Mouse (Mus musculus) bone marrow macrophage, adult 2 months (primary cell): ENCODE data around the gene Mroh2a.

Source experiments
- CTCF ChIP-seq: IDR thresholded peaks from 2 replicates; pipeline ENCODE4 v1.5.1; 2012; ENCODE audit warnings: low read depth, mild to moderate bottlenecking, low read length, moderate library complexity
- POLR2A ChIP-seq: IDR thresholded peaks from 2 replicates; pipeline ENCODE4 v1.6.1; 2012; ENCODE audit warnings: mild to moderate bottlenecking, low read depth, low read length, borderline replicate concordance

GRCm38 (mm10) chr1:88222216-88222615 lies 4.6 kb upstream of the Mroh2a start:
- TF ChIP-seq CTCF (no peak), POLR2A (no peak)
